Mouse (Mus musculus) embryonic facial prominence, embryonic 14.5 days (tissue): ENCODE results near the gene Cfp. TPM values are rescaled to one million over a fixed set of nuclear protein-coding genes. Genes with fewer than 3 reads are reported as not detected.
A peak's percentile ranks its signal among the peaks of the same experiment; 100 is the strongest.

ENCODE experiments used
- ATAC-seq: fragments of 200-750 bp; cut with Nextera tagmentation; 2 replicates; pipeline ENCODE4 v1.8.0; 2017; ENCODE audit warnings: low read depth, moderate number of reproducible peaks, moderate TSS enrichment
- DNase-seq: peaks from one replicate; pipeline ENCODE4 v3.0.0-alpha.2; 2015; ENCODE audit warnings: low spot score
- H3K27ac ChIP-seq: fragments of 300-500 bp; sonication (generic); replicated peaks from 2 replicates; pipeline ENCODE4 v1.5.1; 2014; ENCODE audit warnings: low read depth, mild to moderate bottlenecking, low read length, moderate library complexity
- H3K27me3 ChIP-seq: fragments of 300-500 bp; sonication (generic); replicated peaks from 2 replicates; pipeline ENCODE4 v1.6.1; 2014; ENCODE audit warnings: low read length; ENCODE audit not compliant: control insufficient read depth, insufficient read depth
- H3K36me3 ChIP-seq: fragments of 300-500 bp; sonication (generic); 2 replicates; pipeline ENCODE4 v1.6.1; 2014; ENCODE audit warnings: low read length, mixed read lengths; ENCODE audit not compliant: control insufficient read depth, insufficient read depth
- H3K4me1 ChIP-seq: fragments of 300-500 bp; sonication (generic); 2 replicates; pipeline ENCODE4 v1.6.1; 2014; ENCODE audit warnings: antibody characterized with exemption, low read length; ENCODE audit not compliant: control insufficient read depth, insufficient read depth
- H3K4me2 ChIP-seq: fragments of 300-500 bp; sonication (generic); 2 replicates; pipeline ENCODE4 v1.6.1; 2014; ENCODE audit warnings: low read depth, mild to moderate bottlenecking, low read length, moderate library complexity, mixed read lengths
- H3K4me3 ChIP-seq: fragments of 300-500 bp; sonication (generic); 2 replicates; pipeline ENCODE4 v1.5.1; 2014; ENCODE audit warnings: low read depth, mild to moderate bottlenecking, low read length
- H3K9ac ChIP-seq: fragments of 300-500 bp; sonication (generic); 2 replicates; pipeline ENCODE4 v1.6.1; 2014; ENCODE audit warnings: low read depth, mild to moderate bottlenecking, low read length, moderate library complexity, mixed read lengths
- H3K9me3 ChIP-seq: fragments of 300-500 bp; sonication (generic); 2 replicates; pipeline ENCODE4 v1.6.1; 2016; ENCODE audit warnings: low read length; ENCODE audit not compliant: control insufficient read depth
- WGBS: fragments of 180-500 bp; shearing (Covaris S2); extraction: QIAGEN DNeasy Blood & Tissue Kit; methylation state at CpG from one replicate; pipeline ENCODE4 v1.1.7; 2014; 5-methylcytosine and 5-hydroxymethylcytosine counted together
- polyA plus RNA-seq: library from polyadenylated mRNA; unstranded; fragments of >200 nt; fragmentation: Nextera tagmentation; extraction: Ambion mirVana; gene quantifications from 2 replicates; pipeline ENCODE4 v1.2.1, GENCODE M21; 2014

Cfp gene
- polyA plus RNA-seq, result 7.5 TPM in 2 replicates

DNA sequence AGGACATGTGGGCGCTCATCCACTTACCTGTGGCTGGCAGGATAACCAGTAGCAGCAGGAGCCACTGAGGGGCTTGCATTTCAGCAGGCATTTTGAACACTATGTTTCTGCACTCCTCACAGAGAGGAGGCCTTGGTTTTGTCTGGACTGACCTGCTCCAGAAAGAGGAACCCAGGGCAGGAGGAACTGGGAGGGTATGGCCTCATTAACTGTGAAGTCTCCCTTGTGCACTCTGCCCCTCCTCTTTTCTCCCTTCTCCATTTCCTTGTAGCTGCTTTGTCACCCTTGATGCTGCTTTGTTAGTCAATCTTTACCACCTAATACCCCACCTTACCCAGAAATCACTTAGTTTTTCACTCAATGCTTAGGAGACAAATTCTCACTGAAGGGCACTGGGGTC, at the start of gene Cfp:
Gene Cfp, minus strand, starts transcription at position 192 of the 400 bp plus-strand sequence.
- ATAC-seq, result no peak
- Histone ChIP-seq H3K9ac (no peak within 1 kb of the TSS), H3K4me2 (no peak within 1 kb of the TSS), H3K36me3 (0 out of 2 replicates have a peak, but pooled peaks cover 13% of the 10 kb centered on the region), H3K27ac (no peak within 1 kb of the TSS), H3K4me1 (no peaks in the 10 kb centered on the region), H3K27me3 (no peaks in the 10 kb centered on the region), H3K9me3 (no peaks in the 10 kb centered on the region), H3K4me3 (no peak within 1 kb of the TSS)
- no peak for DNase-seq
- 89% methylated on average over 1 of the region's 1 CpGs for WGBS

DNA sequence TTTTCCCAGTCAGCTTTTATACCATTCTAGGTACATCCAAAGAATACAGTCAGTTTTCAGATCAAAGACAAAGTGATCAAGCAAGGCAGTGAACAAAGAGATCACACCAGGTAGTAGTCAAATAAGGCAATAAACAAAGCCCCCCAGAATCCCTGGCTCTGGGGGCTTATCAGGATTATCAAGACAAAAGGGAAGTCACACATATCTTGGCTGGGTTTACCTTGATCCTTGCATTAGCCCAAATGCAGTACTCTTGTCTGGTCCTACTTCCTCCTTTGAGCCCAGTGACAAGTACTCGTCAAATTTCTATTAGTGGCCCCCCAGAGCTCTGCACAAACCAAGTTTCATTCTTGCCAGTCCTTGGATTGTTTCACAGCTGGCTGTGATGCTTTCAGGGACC, 49.5 kb upstream of the Cfp start:
- Histone ChIP-seq H3K27ac (no peak overlapping the region), H3K36me3 (no peaks in the 10 kb centered on the region), H3K9ac (no peak overlapping the region), H3K27me3 (no peaks in the 10 kb centered on the region), H3K4me3 (no peak overlapping the region), H3K9me3 (no peaks in the 10 kb centered on the region), H3K4me1 (no peaks in the 10 kb centered on the region), H3K4me2 (no peak overlapping the region)
- ATAC-seq (no peak), DNase-seq (no peak)
- WGBS, result 64% methylated on average over 1 of the region's 1 CpGs

DNA sequence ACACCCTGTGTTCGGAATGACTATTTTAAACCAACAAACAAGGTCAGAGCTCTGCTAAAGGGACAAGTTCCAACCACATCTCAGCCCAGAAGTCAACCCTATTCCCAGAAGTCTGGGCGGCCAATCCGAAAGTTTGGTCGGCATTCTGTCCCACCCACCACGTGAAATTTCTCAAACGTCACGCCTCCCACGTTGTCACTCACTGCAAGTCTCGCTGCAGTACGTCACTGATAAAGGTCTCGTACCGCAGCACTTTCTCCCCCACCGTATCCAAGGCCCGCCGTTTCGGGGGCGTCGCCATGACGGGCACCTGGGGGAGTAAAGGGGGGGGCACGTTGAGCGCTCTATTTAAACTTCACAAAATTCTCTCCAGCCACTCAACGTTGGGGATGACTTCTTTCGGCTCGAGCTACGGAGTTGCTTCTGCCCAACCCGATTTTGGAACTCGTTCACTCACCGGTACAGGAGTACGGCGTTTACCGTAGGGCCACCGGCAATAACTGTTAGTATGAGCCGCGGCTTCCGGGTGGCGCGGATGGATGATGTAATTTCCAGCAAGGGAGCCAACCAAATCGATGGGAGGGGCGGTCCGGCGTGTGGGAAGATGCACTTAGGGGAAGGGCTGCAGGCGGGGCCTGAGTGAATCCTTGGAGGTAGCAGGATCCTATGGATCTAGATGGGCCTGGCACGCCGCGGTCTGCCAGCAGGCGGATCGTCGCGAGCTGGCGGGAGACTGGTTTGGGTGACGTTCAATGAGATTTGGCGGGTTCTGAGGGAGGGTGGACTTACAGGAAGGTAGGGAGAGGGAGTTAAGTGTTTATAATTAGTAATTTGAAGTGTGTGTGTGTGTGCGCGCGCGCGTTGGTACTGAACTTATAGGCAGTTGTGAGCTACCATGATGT, 30.4 kb upstream of the Cfp start, which contains the start of gene Uxt:
Gene Uxt, minus strand, starts transcription at position 541 of the 902 bp plus-strand sequence.
- peak; percentile 96 for DNase-seq
- H3K4me2 ChIP-seq, result peak within 1 kb of the TSS; percentile 53
- H3K9me3 ChIP-seq, result no peaks in the 10 kb centered on the region
- no peaks in the 10 kb centered on the region for H3K36me3 ChIP-seq
- no peaks in the 10 kb centered on the region for H3K4me1 ChIP-seq
- peak; percentile 98 for ATAC-seq
- WGBS, result 23% methylated on average over 51 of the region's 57 CpGs
- H3K27me3 ChIP-seq, result no peaks in the 10 kb centered on the region
- peak within 1 kb of the TSS; percentile 60 for H3K9ac ChIP-seq
- peak within 1 kb of the TSS; percentile 52 for H3K4me3 ChIP-seq
- peak within 1 kb of the TSS; percentile 80 for H3K27ac ChIP-seq

DNA sequence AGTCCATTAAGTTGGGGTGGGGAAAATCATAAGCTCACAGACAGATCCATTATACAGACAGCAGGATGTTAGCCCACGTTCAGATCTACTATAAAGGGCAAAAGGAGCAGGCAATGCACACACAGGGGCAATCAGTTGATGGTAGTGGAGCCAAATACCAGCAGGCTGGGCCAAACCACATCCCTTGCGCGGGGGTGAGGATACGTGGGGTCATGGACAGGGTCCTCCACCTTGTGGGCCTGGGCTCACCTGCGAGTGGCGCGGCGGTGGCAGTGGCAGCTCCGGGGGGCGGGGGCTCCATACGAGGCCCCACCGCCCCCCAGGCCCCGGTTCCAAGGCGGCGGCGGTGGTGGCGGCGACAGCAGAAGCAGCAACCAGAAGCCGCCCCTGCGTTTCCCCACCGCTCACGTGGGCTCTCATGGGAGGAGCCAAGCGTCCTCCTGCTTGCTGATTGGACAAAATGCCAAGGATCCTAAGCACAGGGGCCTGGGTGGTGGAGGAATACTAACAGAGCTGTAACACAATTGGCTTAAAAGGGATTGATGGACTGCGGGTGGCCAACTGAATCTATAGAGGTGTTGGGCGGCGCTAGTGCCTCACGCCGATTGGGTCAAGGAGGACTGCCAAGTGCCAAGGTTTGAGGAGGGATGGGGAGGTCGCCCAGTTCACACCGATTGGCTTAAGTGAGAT, 19.0 kb upstream of the Cfp start, which contains the start of gene Elk1:
Gene Elk1, minus strand, starts transcription at position 418 of the 690 bp plus-strand sequence.
- WGBS, result 18% methylated on average over 18 of the region's 30 CpGs
- H3K4me2 ChIP-seq, result peak within 1 kb of the TSS; percentile 55
- H3K9ac ChIP-seq, result peak within 1 kb of the TSS; percentile 67
- H3K36me3 ChIP-seq, result no peaks in the 10 kb centered on the region
- H3K27me3 ChIP-seq, result no peaks in the 10 kb centered on the region
- no peak within 1 kb of the TSS; the same call in 1 of the 2 replicates for H3K27ac ChIP-seq
- H3K9me3 ChIP-seq, result no peaks in the 10 kb centered on the region
- peak; percentile 98 for ATAC-seq
- DNase-seq, result peak; percentile 96
- H3K4me3 ChIP-seq, result peak within 1 kb of the TSS; percentile 61
- no peaks in the 10 kb centered on the region for H3K4me1 ChIP-seq

DNA sequence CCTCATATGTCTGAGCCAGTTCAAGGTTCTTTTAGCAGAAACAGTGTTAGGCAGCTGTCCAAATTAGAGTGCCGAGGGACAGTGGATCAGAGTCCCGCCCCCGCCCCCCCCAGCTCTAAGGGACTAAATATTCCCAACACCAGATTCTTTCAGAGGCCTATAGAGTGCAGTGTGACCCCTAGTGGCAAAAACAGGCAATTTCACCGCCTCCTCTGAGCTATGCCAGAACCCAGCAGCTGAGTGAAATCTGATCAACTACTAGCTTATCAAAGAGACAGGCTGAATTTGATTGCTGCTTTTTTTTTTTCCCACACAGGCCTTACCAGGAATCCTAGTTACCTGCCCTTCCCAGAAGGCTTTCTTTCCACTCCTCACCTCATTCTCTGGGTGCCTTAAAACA, 14.7 kb upstream of the Cfp start:
- H3K4me1 ChIP-seq, result no peaks in the 10 kb centered on the region
- no peak overlapping the region for H3K4me2 ChIP-seq
- H3K4me3 ChIP-seq, result no peak overlapping the region
- H3K36me3 ChIP-seq, result peaks cover 6% of the 10 kb centered on the region; the same call in 1 of the 2 replicates
- no peak overlapping the region for H3K27ac ChIP-seq
- H3K27me3 ChIP-seq, result no peaks in the 10 kb centered on the region
- ATAC-seq (no peak), DNase-seq (peak; percentile 24)
- H3K9me3 ChIP-seq, result no peaks in the 10 kb centered on the region
- no peak overlapping the region for H3K9ac ChIP-seq
- 17% methylated on average over 4 of the region's 4 CpGs for WGBS

DNA sequence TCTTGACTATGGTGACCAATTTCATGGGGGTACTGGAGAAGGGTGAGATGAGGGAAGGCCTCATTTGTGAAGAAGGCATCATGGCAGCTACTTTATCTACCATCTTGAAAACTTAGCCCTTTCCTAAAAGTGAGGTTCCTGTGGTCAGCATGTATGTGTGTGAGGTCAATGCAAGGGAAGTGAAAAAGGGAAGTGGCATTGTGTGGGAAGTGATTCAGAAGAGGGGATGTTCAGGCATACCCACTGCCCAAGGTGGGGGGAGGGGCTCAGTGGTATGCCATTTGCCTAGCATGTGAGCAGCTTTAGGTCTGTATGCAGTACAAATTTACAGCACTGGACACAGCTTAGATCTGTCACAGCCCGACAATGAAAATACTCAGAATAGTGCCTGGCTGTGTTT, 608 bp upstream of the Cfp start:
- H3K27ac ChIP-seq, result no peak overlapping the region
- H3K4me3 ChIP-seq, result no peak overlapping the region
- no peak for ATAC-seq
- no peak overlapping the region for H3K4me2 ChIP-seq
- H3K4me1 ChIP-seq, result no peaks in the 10 kb centered on the region
- no peak for DNase-seq
- no peak overlapping the region for H3K9ac ChIP-seq
- WGBS, result 87% methylated on average over 1 of the region's 1 CpGs
- H3K9me3 ChIP-seq, result no peaks in the 10 kb centered on the region
- 0 out of 2 replicates have a peak, but pooled peaks cover 13% of the 10 kb centered on the region for H3K36me3 ChIP-seq
- no peaks in the 10 kb centered on the region for H3K27me3 ChIP-seq

DNA sequence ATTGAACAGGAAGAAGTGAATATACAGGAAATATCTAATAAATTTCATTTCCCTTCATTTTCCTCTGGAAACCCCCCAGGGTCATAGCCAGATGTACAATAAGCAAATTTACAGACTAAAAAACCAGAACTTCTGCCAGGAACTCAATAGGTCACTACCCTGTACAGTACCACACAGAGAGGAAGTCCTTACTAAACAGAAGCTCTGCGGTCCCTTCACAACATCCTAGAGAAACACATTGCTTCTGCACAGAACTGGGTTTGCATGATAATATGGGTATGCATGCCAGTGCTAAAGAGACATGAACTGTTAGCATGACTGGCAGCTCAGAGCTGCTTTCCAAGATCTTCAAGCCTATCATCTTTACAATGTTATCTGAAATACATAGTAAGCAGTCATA, 1.5 kb downstream of the Cfp start:
- no peak overlapping the region for H3K9ac ChIP-seq
- H3K4me3 ChIP-seq, result no peak overlapping the region
- 0 out of 2 replicates have a peak, but pooled peaks cover 5% of the 10 kb centered on the region for H3K36me3 ChIP-seq
- no peak overlapping the region for H3K4me2 ChIP-seq
- no peak overlapping the region for H3K27ac ChIP-seq
- H3K9me3 ChIP-seq, result no peaks in the 10 kb centered on the region
- DNase-seq (no peak), ATAC-seq (no peak)
- H3K27me3 ChIP-seq, result no peaks in the 10 kb centered on the region
- no peaks in the 10 kb centered on the region for H3K4me1 ChIP-seq
- 81% methylated on average over 1 of the region's 1 CpGs for WGBS

DNA sequence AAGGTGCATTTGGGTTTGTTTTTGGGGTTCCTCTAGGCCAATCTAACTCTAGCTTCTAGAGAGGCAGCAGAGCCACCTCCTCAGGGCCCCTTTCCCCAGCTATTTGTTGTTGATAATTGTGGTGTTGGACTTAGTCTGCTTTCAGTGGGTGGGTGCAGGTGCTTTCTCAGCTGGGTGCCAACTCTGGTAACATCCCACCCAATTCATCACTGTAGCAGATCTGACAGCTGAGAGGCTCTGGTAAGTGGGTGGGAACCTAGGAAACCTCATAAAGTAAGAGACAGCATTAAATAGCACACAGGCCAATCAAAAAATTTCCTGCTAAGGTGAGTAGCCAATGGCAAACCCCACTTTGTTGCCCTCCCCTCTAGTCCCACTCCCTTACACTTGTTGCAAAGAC, 6.4 kb downstream of the Cfp start:
- ATAC-seq (no peak), DNase-seq (no peak)
- Histone ChIP-seq H3K9ac (no peak overlapping the region), H3K4me1 (no peaks in the 10 kb centered on the region), H3K4me2 (no peak overlapping the region), H3K36me3 (no peaks in the 10 kb centered on the region), H3K27me3 (no peaks in the 10 kb centered on the region), H3K4me3 (no peak overlapping the region), H3K9me3 (no peaks in the 10 kb centered on the region), H3K27ac (no peak overlapping the region)
